Mouse (Mus musculus) B cell, adult 2 months (primary cell): ENCODE measurements at regions not wholly inside any gene's neighbourhood (a gene's known extent, or its start where the extent isn't known, plus 50 kb on each side); places are given as distances from the start of the nearest gene placed in this dataset.
A peak's percentile ranks its signal among the peaks of the same experiment; 100 is the strongest.

ENCODE experiments used
- DNase-seq, 2 experiments: peaks; one replicate each; pipeline ENCODE4 v3.0.0; 2022

GRCm38 (mm10) chr10:44630485-44630884 is 102.2 kb upstream of the Prdm1 start:
- DNase-seq: peak; percentile 45

DNA sequence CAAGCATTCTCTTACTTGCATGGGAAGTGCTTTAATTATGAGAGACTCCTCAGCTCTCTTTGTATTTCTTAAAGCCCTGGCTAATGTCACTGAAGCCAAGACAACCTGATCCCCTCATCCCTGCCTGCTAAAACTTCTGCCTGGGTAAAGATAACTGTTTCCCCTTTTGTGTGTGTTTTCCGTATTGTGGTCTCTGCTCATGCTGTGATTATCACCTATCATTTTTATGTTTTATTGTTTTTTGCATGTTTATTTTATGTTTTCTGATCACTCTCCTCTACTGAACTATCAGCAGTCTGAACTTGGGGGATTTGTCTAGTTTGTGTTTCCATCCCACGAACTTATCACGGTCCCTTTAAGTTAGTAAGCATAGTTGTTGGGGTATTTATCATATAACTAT is 100.1 kb upstream of the Prdm1 start:
- DNase-seq: no peak

DNA sequence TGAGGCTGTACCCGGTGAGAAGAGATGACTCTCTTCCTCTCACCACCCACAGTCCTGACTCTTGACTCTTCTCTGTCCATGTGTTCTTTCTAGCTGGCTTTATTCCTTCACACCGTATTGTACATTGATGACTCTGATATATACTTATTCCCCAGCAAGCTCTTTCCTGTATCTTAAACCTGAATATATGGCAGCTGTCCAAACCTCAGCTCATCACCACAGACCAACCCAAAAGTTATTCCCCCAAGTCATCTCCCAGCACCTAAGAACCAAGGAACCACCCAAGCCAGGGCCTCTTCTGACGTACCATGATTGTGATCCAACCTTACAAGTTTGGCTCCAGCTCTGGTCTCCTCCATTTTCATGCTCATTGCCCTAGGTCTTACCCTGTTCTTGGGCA is 99.1 kb upstream of the Prdm1 start:
- DNase-seq: no peak

GRCm38 (mm10) chr10:44625521-44625920 is 97.2 kb upstream of the Prdm1 start:
- no peak for DNase-seq

DNA sequence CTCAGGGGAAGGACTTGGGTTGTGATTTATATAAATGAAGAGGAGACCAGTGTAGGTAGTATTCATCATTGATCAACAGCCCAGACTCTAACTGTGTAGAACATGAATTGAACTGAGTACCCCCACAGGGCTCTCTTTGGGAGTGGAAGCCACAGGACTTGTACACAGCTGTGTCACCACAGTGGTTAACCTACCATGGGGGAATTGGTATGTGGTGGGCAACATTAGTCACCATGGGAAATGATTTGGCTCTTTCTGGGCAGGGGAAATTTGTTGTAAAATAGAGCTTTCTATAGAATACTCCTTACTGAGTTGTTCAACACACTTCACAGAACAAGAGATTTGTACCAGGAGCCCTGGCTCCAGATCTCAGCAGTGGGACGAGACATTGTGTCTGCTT is 87.3 kb upstream of the Prdm1 start:
- DNase-seq: no peak

DNA sequence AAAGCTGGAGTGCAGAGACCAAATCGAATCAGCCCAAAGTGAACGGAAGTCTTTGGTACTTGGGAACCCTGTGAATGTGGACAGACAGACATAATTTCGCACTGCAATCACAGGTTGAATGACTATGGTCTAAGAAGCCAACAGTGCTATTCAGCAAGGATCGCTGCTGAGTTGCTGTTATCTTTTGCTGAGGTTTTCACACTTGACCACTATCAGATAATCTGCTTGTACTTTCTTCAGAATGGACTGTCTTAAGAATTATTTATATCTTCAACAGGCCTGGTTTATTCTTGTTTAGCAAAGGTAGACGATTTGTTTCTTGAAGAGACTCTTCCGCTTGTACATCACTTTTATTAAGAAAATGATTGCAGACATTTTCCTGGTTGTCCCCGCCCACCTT is 84.3 kb upstream of the Prdm1 start:
- DNase-seq: no peak

- DNase-seq: no peak
Observed at GRCm38 (mm10) chr10:44611399-44611798, 83.1 kb upstream of the Prdm1 start.

- DNase-seq: no peak
Observed at GRCm38 (mm10) chr10:44609187-44609586, 80.9 kb upstream of the Prdm1 start.

- peak; percentile 60 to 69 for DNase-seq
Observed at GRCm38 (mm10) chr10:44607334-44607851, 79.1 kb upstream of the Prdm1 start.

GRCm38 (mm10) chr10:44604512-44604911 is 76.2 kb upstream of the Prdm1 start:
- DNase-seq: no peak

GRCm38 (mm10) chr10:44603461-44603860 is 75.2 kb upstream of the Prdm1 start:
- DNase-seq: no peak

DNA sequence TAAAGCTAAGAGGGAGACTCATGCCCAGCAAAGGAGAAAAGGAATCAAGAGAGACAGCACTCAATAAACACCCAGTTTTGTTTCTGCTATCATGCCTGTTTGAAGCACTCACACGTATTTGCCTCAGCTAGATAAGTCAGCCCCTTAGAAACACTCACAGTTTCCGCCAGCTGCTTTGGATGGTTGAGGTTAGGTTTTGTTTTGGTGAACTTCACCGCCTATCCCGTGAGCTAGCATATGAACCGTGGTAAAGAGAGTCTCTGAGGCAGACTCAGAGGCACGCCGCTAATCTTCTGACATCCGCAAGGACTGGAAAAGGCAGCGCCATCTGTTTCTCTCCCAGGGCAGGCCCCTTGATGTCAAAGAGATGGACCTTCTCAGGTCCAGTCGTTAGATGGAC is 73.2 kb upstream of the Prdm1 start:
- no peak for DNase-seq

DNA sequence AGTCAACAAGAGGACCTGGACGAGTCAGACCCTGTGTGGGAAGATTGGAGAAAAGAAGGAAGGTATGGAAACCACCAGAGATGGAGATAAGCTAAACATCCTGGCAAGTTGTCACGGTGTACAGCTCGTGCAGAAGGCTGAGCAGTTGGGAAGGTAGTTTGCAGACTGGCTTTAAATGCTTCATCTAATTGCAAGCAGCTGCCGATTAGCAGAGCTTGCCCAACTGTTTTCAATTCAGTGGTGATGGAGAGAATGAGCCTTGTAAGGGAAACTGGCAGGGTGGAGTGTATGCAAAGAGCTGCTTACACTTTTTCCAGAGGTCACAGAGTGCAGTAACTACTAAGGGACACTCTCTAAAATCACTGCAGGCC is 71.6 kb upstream of the Prdm1 start:
- no peak for DNase-seq

DNA sequence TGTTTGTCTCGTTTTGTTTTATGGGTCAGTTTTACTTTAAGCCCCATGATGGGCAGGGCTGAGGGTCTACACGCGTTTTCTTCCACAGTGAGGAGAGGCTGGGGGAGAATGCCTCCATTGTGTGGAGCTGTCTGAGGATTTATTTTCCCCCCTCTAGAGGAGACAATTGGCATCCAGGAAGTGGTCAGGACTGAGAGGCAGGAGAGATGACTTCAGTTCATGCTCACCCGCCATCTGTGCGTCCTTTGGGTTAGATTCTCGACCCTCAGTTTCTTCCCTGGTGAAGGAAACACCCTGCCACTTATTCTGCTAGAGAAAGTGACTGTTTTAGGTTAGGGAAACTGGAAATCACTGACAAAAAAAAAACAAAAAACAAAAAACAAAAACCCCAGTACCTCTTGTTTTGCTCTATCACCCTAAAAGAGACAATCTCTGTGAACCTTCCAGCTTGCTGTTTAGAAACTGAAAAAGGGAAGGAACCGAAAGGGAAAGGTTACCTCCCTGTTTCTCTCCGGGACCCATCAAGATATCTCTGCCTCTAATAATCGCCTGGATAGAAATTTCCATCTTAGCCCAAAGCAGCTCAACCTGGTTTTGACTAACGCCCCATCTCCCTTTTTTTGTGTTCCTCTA is 71.1 kb upstream of the Prdm1 start:
- DNase-seq: peak; percentile 19 to 22

DNA sequence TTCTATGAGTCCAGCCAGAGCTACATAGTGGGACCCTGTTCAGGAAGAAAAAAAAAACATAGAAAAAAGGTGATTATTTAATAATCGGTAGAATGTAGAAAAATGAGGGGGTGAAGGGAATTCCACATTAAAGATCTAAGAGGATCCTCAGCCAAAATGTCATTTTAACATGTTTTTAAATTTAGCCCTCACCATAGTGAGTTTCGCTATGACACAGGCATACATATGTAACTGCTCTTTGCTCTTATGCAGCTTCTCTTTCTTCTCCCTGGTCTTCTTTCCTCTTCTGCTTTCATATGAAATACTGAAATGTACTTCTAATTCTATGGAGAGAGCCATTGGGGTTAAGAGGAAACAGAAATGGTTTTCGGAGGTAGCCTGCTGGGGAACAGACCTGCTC is 70.3 kb upstream of the Prdm1 start:
- no peak for DNase-seq

- DNase-seq: no peak
Observed at GRCm38 (mm10) chr10:44595932-44596331, 67.6 kb upstream of the Prdm1 start.

DNA sequence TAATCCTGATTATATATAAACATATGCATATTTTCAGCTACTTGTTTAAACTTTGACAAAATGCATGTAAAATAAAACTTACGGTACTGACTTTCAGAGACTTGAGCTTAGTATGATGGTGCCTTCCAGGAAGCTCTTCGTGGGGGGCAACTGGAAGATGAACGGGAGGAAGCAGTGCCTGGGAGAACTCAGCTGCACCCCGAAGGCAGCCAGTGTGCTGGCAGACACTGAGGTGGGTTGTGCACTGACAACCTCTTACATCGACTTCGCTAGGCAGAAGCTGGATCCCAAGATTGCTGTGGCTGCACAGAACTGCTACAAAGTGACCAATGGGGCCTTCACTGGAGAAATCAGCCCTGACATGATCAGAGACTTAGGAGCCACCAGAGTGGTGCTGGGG is 61.5 kb upstream of the Prdm1 start:
- no peak for DNase-seq

- no peak for DNase-seq
Observed at GRCm38 (mm10) chr10:44589352-44589751, 61.1 kb upstream of the Prdm1 start.

DNA sequence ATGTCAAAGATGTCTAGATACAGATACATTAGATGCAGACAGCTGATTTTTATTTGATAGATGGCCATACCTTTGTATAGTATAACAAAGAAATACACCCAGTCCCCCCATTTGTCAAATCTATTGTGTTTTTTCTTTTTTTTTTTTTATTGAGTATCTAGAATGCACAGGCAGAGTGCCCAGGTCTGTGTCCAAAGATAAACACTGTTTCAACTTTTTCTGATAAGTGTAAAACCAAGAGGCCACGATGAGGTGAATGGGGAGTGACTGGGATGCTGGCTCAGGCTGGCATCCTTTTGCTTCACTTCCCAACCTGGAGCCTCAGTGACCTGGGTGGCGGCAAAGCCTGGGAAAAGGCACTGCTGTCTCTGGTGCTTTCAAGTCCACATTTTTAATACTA is 54.4 kb upstream of the Prdm1 start:
- no peak for DNase-seq
